In the genomic region with DNA sequence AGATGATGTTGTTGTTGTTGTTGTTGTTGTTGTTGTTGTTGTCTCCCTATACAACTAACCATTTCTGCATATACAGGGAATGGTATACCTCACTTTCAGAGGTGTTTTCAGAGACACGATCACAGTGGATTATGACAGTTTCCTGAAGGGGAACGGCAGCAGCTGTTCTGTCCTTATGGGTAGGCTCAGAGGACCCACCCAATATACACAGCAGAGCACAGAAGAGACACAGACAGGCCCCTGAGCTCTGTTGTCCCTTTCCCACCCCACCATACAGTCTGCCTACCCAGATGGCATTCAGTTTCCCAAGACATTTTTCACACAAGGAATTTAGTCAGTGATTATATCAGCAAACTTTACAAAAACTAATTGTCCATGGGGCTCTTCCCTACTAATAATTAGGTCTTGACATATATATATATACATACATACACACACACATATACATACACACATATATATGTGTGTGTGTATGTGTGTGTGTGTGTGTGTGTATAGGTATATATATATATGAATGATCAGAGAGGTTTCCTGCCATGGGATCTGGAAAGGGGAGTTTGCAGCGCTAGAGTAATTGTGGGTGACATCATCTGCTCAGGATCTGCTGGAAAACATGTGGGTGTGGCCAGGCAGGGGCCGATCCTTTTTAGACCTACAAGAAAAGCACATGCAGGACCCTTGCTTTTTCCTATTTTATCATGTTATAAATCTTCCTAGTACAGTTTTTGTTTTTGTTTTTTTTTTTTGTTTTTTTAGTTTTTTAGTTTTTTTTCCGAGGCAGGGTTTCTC, we compare ENCODE assay signal across 15 mouse cellular contexts. TPM values are rescaled to one million over a fixed set of nuclear protein-coding genes. Genes with fewer than 3 reads are reported as not detected.
DNase-seq lines count a peak whose midpoint lies in the region; ATAC-seq and TF ChIP-seq lines count a peak whose summit lies in the region.
"Had no signal": no experiment of that assay in that cellular context is flagged by ENCODE, and none has a peak within 500 bp of the region (broad histone marks: within the 10 kb centered on the region; RNA-seq: fewer than 3 reads in every experiment).

No protein-coding gene starts in this region.

- no peaks in the 10 kb centered on the region for H3K27me3 ChIP-seq in heart, adult 2 months (ENCODE audit: control insufficient read depth, insufficient read depth, low read length)
- H3K27me3 ChIP-seq in lung, embryonic 14.5 days (ENCODE audit: insufficient read depth, low read length) = no peaks in the 10 kb centered on the region
- no peaks in the 10 kb centered on the region for H3K27me3 ChIP-seq in liver, embryonic 11.5 days (replicated peaks; ENCODE audit: control insufficient read depth, insufficient read depth, low read length)
- H3K27me3 ChIP-seq in midbrain, embryonic 14.5 days (ENCODE audit: control insufficient read depth, insufficient read depth, low read length) = no peaks in the 10 kb centered on the region
- H3K27me3 ChIP-seq: hindbrain, embryonic 12.5 days; limb, embryonic 13.5 days; midbrain, embryonic 15.5 days; neural tube, embryonic 12.5 days had no signal

- peaks cover 7% of the 10 kb centered on the region for H3K4me1 ChIP-seq in heart, adult 2 months (ENCODE audit: control insufficient read depth, insufficient read depth, low read length)
- H3K4me1 ChIP-seq in lung, embryonic 14.5 days (ENCODE audit: insufficient read depth) = no peaks in the 10 kb centered on the region
- H3K4me1 ChIP-seq in lung, adult 2 months (ENCODE audit: control insufficient read depth, insufficient read depth, low read length) = peaks cover 5% of the 10 kb centered on the region
- peaks cover 10% of the 10 kb centered on the region for H3K4me1 ChIP-seq in liver, embryonic 11.5 days (replicated peaks; ENCODE audit: control insufficient read depth, insufficient read depth, low read length)
- no peaks in the 10 kb centered on the region for H3K4me1 ChIP-seq in midbrain, embryonic 14.5 days (ENCODE audit: control insufficient read depth, insufficient read depth, low read length)
- H3K4me1 ChIP-seq: midbrain, embryonic 15.5 days had no signal

- H3K4me2 ChIP-seq in lung, embryonic 14.5 days = no peak overlapping the region
- no peak overlapping the region for H3K4me2 ChIP-seq in liver, embryonic 11.5 days
- no peak overlapping the region for H3K4me2 ChIP-seq in midbrain, embryonic 14.5 days (ENCODE audit: low read length)
- H3K4me2 ChIP-seq: hindbrain, embryonic 12.5 days; limb, embryonic 13.5 days; midbrain, embryonic 15.5 days; neural tube, embryonic 12.5 days had no signal

- TF ChIP-seq CTCF in heart, adult 2 months (IDR thresholded peaks at IDR 0.05) = no peak
- TF ChIP-seq CTCF in lung, embryonic 14.5 days (IDR thresholded peaks at IDR 0.05; ENCODE audit: low read depth) = no peak
- no peak for TF ChIP-seq CTCF in lung, adult 2 months (IDR thresholded peaks at IDR 0.05; ENCODE audit: insufficient read depth, low read length)

- 0 out of 2 replicates have a peak, but pooled peaks cover 2% of the 10 kb centered on the region for H3K79me2 ChIP-seq in heart, adult 2 months (replicated peaks; ENCODE audit: control insufficient read depth, insufficient read depth, low read length)

- peak in 1 of 2 experiments; percentile 25 for DNase-seq in heart, adult 2 months
- no peak for DNase-seq in heart, postnatal 25 days (ENCODE audit: low spot score)
- DNase-seq in lung, embryonic 14.5 days = peak; percentile 27
- DNase-seq in lung, adult 2 months = no peak
- no peak for DNase-seq in liver, embryonic 11.5 days (ENCODE audit: low spot score)
- peak; percentile 37 for DNase-seq in thymus, postnatal 25 days
- no peak for DNase-seq in midbrain, embryonic 14.5 days
- DNase-seq in gastrocnemius, adult 8-10 months (ENCODE audit: low spot score in 2 of 2) = no peak
- DNase-seq: cerebellum, adult 11-12 months had no signal

- H3K9ac ChIP-seq in heart, adult 2 months (ENCODE audit: low read depth, low read length) = no peak overlapping the region
- H3K9ac ChIP-seq in lung, embryonic 14.5 days = no peak overlapping the region
- no peak overlapping the region for H3K9ac ChIP-seq in liver, embryonic 11.5 days (ENCODE audit: low read depth, low read length)
- no peak overlapping the region for H3K9ac ChIP-seq in midbrain, embryonic 14.5 days (replicated peaks; ENCODE audit: low read length)
- H3K9ac ChIP-seq: hindbrain, embryonic 12.5 days; limb, embryonic 13.5 days; midbrain, embryonic 15.5 days; neural tube, embryonic 12.5 days had no signal

- H3K4me3 ChIP-seq in heart, adult 2 months = no peak overlapping the region
- no peak overlapping the region for H3K4me3 ChIP-seq in lung, embryonic 14.5 days (ENCODE audit: low read depth, low read length)
- no peak overlapping the region for H3K4me3 ChIP-seq in lung, adult 2 months (replicated peaks; ENCODE audit: extremely low read depth, low read depth, low read length)
- H3K4me3 ChIP-seq in liver, embryonic 11.5 days (ENCODE audit: low read depth, low read length) = no peak overlapping the region
- no peak overlapping the region for H3K4me3 ChIP-seq in midbrain, embryonic 14.5 days (replicated peaks; ENCODE audit: low read depth, low read length)
- H3K4me3 ChIP-seq: hindbrain, embryonic 12.5 days; left cerebral cortex, adult 2 months; limb, embryonic 13.5 days; midbrain, embryonic 15.5 days; neural tube, embryonic 12.5 days had no signal

- no peaks in the 10 kb centered on the region for H3K36me3 ChIP-seq in heart, adult 2 months (ENCODE audit: control insufficient read depth, insufficient read depth, low read length)
- H3K36me3 ChIP-seq in lung, embryonic 14.5 days (ENCODE audit: insufficient read depth) = no peaks in the 10 kb centered on the region
- H3K36me3 ChIP-seq in liver, embryonic 11.5 days (ENCODE audit: control insufficient read depth, insufficient read depth, low read length) = no peaks in the 10 kb centered on the region
- H3K36me3 ChIP-seq in midbrain, embryonic 14.5 days (ENCODE audit: control insufficient read depth, insufficient read depth, low read length) = no peaks in the 10 kb centered on the region
- H3K36me3 ChIP-seq: hindbrain, embryonic 12.5 days; limb, embryonic 13.5 days; midbrain, embryonic 15.5 days; neural tube, embryonic 12.5 days had no signal

- no peak for TF ChIP-seq POLR2A in heart, adult 2 months (IDR thresholded peaks at IDR 0.05; ENCODE audit: insufficient read depth, low read depth, low read length)
- no peak for TF ChIP-seq POLR2A in lung, adult 2 months (IDR thresholded peaks at IDR 0.05; ENCODE audit: borderline replicate concordance, extremely low read depth, low read depth, low read length)

- intact Hi-C loops in heart, adult 2 months (cut with DNase I) = no loop called here
- intact Hi-C loops in heart, postnatal 25 days (cut with DNase I) = loop anchor here (5.0 kb wide), 1 partner anchor 35 kb away; no protein-coding TSS in a partner anchor

- 0 out of 2 replicates have a peak, but pooled peaks have one; percentile 7 for ATAC-seq in lung, embryonic 14.5 days (ENCODE audit: insufficient read depth)
- 0 out of 2 replicates have a peak, but pooled peaks have one; percentile 32 for ATAC-seq in liver, embryonic 11.5 days (replicated peaks; ENCODE audit: low FRiP score)
- ATAC-seq in midbrain, embryonic 14.5 days (ENCODE audit: low FRiP score, low TSS enrichment) = no peak
- ATAC-seq: intestine, embryonic 16.5 days; midbrain, embryonic 15.5 days had no signal

- 48% methylated on average over 5 of the region's 5 CpGs for WGBS in heart, adult 2 months
- 69% methylated on average over 5 of the region's 5 CpGs for WGBS in lung, embryonic 14.5 days
- WGBS in lung, adult 2 months = 47% methylated on average over 5 of the region's 5 CpGs
- 52% methylated on average over 5 of the region's 5 CpGs for WGBS in liver, embryonic 11.5 days
- 91% methylated on average over 5 of the region's 5 CpGs for WGBS in midbrain, embryonic 14.5 days

- peak overlapping the region; percentile 29 for H3K27ac ChIP-seq in heart, adult 2 months
- no peak overlapping the region for H3K27ac ChIP-seq in lung, embryonic 14.5 days (ENCODE audit: low read depth)
- H3K27ac ChIP-seq in liver, embryonic 11.5 days (ENCODE audit: low read depth, low read length) = no peak overlapping the region
- H3K27ac ChIP-seq in midbrain, embryonic 14.5 days (replicated peaks; ENCODE audit: low read depth, low read length) = no peak overlapping the region
- H3K27ac ChIP-seq: hindbrain, embryonic 12.5 days; limb, embryonic 13.5 days; midbrain, embryonic 15.5 days; neural tube, embryonic 12.5 days had no signal

- H3K9me3 ChIP-seq in lung, embryonic 14.5 days (ENCODE audit: low read depth, low read length) = no peaks in the 10 kb centered on the region
- H3K9me3 ChIP-seq in liver, embryonic 11.5 days (ENCODE audit: control insufficient read depth, low read length) = no peaks in the 10 kb centered on the region
- no peaks in the 10 kb centered on the region for H3K9me3 ChIP-seq in midbrain, embryonic 14.5 days (ENCODE audit: control insufficient read depth, low read length)
- H3K9me3 ChIP-seq: hindbrain, embryonic 12.5 days; limb, embryonic 13.5 days; midbrain, embryonic 15.5 days; neural tube, embryonic 12.5 days had no signal

- no peak for TF ChIP-seq EP300 in heart, adult 2 months (IDR thresholded peaks at IDR 0.05; ENCODE audit: insufficient read depth, low read depth, low read length)

RNA-seq across cellular contexts. Expression of gene Lrrc8b, which starts 26.8 kb away (rescaled TPM):
- total RNA-seq in heart, adult 2 months (2021) = 1 to 10 TPM; 4.4 to 5.0 TPM
- 2.9 and 4.3 TPM in 2 replicates for polyA plus RNA-seq in heart, adult 2 months (2012; rRNA removed)
- total RNA-seq in heart, postnatal 25 days (2021) = 1 to 10 TPM; 4.2 to 5.3 TPM
- polyA plus RNA-seq in lung, embryonic 14.5 days (2014; fragmentation: Nextera tagmentation; extraction: Ambion mirVana) = 10.4 and 11.3 TPM in 2 replicates
- 21.3 and 26.7 TPM in 2 replicates for polyA plus RNA-seq in lung, adult 2 months (2012; rRNA removed)
- polyA plus RNA-seq in liver, embryonic 11.5 days (2014; fragmentation: Nextera tagmentation; extraction: Ambion mirVana) = 9.4 and 10.8 TPM in 2 replicates
- 23.9 and 28.5 TPM in 2 replicates for polyA plus RNA-seq in midbrain, embryonic 14.5 days (2014; fragmentation: Nextera tagmentation; extraction: Ambion mirVana)
- 1 to 10 TPM in 2 of 4 experiments, under 1 TPM in 2; 0.91 to 1.7 (median 1.3) TPM for total RNA-seq in gastrocnemius, adult 8-10 months (2022)

Comparison
In these comparisons a context has a peak if more than half of its experiments do, and no peak if none do; other contexts are left out.
1. DNase-seq: peak in lung, embryonic 14.5 days (single experiment) and thymus, postnatal 25 days (single experiment); none in heart, postnatal 25 days (single experiment), lung, adult 2 months (single experiment), liver, embryonic 11.5 days (single experiment), midbrain, embryonic 14.5 days (single experiment) and gastrocnemius, adult 8-10 months (0 of 2).